Mouse (Mus musculus) G1E (cell line): ENCODE data around the gene Fbrs. TPM values are rescaled to one million over a fixed set of nuclear protein-coding genes. Genes with fewer than 3 reads are reported as not detected.
"Not testable (repeated sequence)": the region's sequence is repeated elsewhere in the genome, so short reads cannot be mapped to it uniquely, and the experiment has no call there.

Source experiments
- ATAC-seq: 2 replicates; pipeline ENCODE4 v1.8.0; 2016; ENCODE audit warnings: mild to moderate bottlenecking; ENCODE audit not compliant: insufficient number of reproducible peaks, poor library complexity, low FRiP score, severe bottlenecking; ENCODE audit errors: extremely low read depth
- DNase-seq: peaks from one replicate; pipeline ENCODE4 v3.0.0; 2012; ENCODE audit warnings: low spot score
- H3K27me3 ChIP-seq: 2 replicates; pipeline ENCODE4 v1.6.1; 2012; ENCODE audit warnings: mild to moderate bottlenecking, low read length, inconsistent platforms; ENCODE audit not compliant: insufficient read depth
- H3K36me3 ChIP-seq: replicated peaks from 2 replicates; pipeline ENCODE3; 2012; ENCODE audit warnings: mild to moderate bottlenecking, inconsistent platforms
- H3K4me1 ChIP-seq: 2 replicates; pipeline ENCODE4 v1.6.1; 2012; ENCODE audit warnings: low read depth, low read length, inconsistent platforms, mixed read lengths; ENCODE audit not compliant: insufficient read depth
- H3K4me3 ChIP-seq: 2 replicates; pipeline ENCODE4 v1.5.1; 2012; ENCODE audit warnings: low read depth, mild to moderate bottlenecking, inconsistent platforms, low read length, moderate library complexity, mixed read lengths
- H3K9me3 ChIP-seq: replicated peaks from 2 replicates; pipeline ENCODE4 v1.6.1; 2012; ENCODE audit warnings: inconsistent platforms
- CTCF ChIP-seq: IDR thresholded peaks from 2 replicates; pipeline ENCODE4 v1.5.1; 2012; ENCODE audit warnings: low read depth, low read length, inconsistent platforms, mixed read lengths
- GATA1 ChIP-seq: IDR thresholded peaks from 2 replicates; pipeline ENCODE4 v1.6.1; 2012; ENCODE audit warnings: borderline replicate concordance, low read length, inconsistent platforms, mixed read lengths
- GATA2 ChIP-seq: IDR thresholded peaks from 2 replicates; pipeline ENCODE4 v1.6.1; 2012; ENCODE audit warnings: low read depth, low read length, inconsistent platforms, borderline replicate concordance
- POLR2AphosphoS5 ChIP-seq: IDR thresholded peaks from 2 replicates; pipeline ENCODE4 v1.6.1; 2012; ENCODE audit warnings: low read depth, low read length, inconsistent platforms; ENCODE audit not compliant: insufficient replicate concordance
- TAL1 ChIP-seq: conservative IDR thresholded peaks from 2 replicates; pipeline ENCODE4 v1.6.1; 2012; ENCODE audit warnings: low read depth, low read length, inconsistent platforms, mixed read lengths
- polyA plus RNA-seq: library from polyadenylated mRNA; stranded (reverse); fragments of >175 nt; gene quantifications from 2 replicates; pipeline ENCODE4 v1.2.3, GENCODE M21; 2012
- total RNA-seq, 2 experiments: library from RNA; stranded (forward) in 1 of 2; stranded (reverse) in 1 of 2; fragments of 200-1000 nt in 1 of 2; fragments of >200 nt in 1 of 2; fragmentation: Nextera tagmentation in 1 of 2; gene quantifications; 2 replicates each; pipeline ENCODE4 v1.2.3; 2014 to 2017

The Fbrs gene
- total and polyA plus RNA-seq, 3 experiments, result 13.5 to 457 (median 289) TPM

DNA sequence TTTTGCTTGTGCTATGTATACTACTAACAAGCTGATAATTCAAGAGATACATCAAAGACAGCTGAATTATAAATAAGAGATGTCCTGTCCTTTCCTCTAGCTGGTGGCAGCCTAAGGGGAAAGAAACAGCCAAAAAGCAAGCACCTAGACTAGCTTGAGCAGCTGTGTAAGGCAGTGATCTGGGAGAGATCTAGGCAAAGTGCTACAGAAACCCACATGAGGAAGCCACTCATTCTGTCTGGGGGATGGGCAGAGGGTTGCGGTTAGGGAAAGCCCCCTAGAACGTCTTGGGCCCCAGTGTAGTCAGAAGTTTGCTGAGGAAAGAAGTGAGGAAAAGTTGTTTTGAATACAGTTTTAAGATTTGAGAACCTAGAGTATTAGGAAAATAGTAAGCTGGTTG is 1.3 kb downstream of the Fbrs start:
- ATAC-seq, result no peak
- peaks cover 79% of the 10 kb centered on the region for H3K36me3 ChIP-seq
- peaks cover 69% of the 10 kb centered on the region for H3K4me1 ChIP-seq
- no peaks in the 10 kb centered on the region for H3K9me3 ChIP-seq
- TF ChIP-seq TAL1, result no peak
- H3K4me3 ChIP-seq, result peak overlapping the region; percentile 94
- H3K27me3 ChIP-seq, result no peaks in the 10 kb centered on the region
- peak; percentile 54 for DNase-seq

DNA sequence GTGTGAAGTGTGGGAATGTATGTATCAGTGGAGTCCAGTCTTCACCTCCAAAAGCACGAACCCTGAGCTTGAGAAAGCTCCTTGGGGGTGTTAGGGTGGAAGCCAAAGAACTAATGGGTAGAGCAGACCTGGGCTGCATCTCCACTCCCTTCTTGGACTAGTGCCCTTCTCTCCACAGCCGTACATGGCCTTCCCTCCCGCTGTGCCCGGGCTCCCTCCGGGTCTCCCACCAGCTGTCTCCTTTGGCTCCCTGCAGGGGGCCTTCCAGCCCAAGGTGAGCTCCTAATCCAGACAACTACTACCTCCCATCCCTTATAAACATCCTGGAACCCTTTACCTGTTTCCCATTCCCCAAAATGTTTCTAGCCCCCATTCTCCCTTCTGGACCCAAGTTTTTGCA is 6.4 kb downstream of the Fbrs start:
- Histone ChIP-seq H3K4me1 (peaks cover 56% of the 10 kb centered on the region), H3K36me3 (peaks cover 98% of the 10 kb centered on the region), H3K9me3 (no peaks in the 10 kb centered on the region), H3K4me3 (no peak overlapping the region), H3K27me3 (no peaks in the 10 kb centered on the region)
- DNase-seq, result no peak
- no peak for TF ChIP-seq TAL1
- no peak for TF ChIP-seq GATA2
- no peak for TF ChIP-seq POLR2AphosphoS5
- TF ChIP-seq GATA1, result no peak
- TF ChIP-seq CTCF, result no peak
- no peak for ATAC-seq

DNA sequence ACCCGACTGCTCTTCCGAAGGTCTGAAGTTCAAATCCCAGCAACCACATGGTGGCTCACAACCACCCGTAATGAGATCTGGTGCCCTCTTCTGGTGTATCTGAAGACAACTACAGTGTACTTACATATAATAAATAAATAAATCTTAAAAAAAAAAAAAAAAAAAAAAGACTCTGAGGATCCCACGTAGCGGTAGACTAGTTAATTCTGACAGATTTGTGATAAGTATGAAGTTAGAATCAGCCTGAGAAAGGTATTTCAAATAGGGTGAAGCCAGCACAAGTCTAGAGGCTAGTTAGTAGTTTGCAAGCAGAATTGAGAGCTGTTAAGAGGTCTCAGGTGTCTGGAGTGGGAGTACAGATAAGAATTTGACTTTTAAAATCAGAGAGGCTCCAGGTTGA is 9.4 kb downstream of the Fbrs start:
- H3K4me3 ChIP-seq, DNase-seq, H3K9me3 ChIP-seq, H3K27me3 ChIP-seq, ATAC-seq: not testable (repeated sequence)
- H3K4me1 ChIP-seq, result peaks cover 36% of the 10 kb centered on the region
- H3K36me3 ChIP-seq, result peaks cover 97% of the 10 kb centered on the region

DNA sequence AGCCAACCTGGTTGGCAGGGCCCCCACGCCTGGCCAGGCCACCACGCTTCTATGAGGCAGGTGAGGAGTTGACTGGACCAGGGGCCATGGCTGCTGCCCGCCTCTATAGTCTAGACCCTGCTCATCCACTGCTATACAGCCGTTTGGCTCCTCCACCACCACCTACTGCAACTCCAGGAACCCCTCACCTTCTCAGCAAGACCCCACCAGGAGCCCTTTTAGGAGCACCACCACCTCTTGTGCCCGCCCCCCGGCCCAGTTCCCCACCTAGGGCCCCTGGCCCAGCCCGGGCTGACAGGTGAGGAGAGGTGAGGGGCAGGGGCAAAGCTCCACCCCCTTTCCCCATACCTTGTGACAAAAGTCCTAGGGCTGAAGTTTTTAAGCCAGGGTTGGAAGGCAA is 11.0 kb downstream of the Fbrs start:
- H3K4me3 ChIP-seq, result no peak overlapping the region
- H3K4me1 ChIP-seq, result peaks cover 31% of the 10 kb centered on the region
- ATAC-seq (no peak), DNase-seq (no peak)
- peaks cover 96% of the 10 kb centered on the region for H3K36me3 ChIP-seq
- TF ChIP-seq POLR2AphosphoS5 (no peak), TAL1 (no peak), GATA2 (no peak), GATA1 (no peak), CTCF (no peak)
- H3K27me3 ChIP-seq, result no peaks in the 10 kb centered on the region
- H3K9me3 ChIP-seq, result no peaks in the 10 kb centered on the region

DNA sequence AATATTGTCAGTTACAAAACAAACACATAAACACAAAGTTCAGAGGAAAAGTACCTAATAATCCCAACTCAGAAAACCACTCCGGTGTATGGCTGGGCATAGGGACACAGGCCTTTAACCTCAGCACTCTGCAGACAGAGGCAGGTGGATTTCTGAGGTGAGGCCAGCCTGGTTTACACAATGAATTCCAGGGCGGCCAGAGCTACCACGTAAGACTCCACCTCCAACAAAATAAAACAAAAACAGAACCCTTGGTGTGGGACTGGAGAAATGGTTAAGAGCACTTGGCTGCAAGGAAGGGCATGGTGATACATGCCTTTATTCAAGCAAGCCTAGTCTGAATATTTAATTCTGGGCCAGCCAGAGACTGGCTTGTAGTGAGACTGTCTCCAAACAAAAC is 12.8 kb downstream of the Fbrs start:
- peaks cover 24% of the 10 kb centered on the region for H3K4me1 ChIP-seq
- ATAC-seq (no peak), DNase-seq (no peak)
- no peaks in the 10 kb centered on the region for H3K27me3 ChIP-seq
- no peaks in the 10 kb centered on the region for H3K9me3 ChIP-seq
- no peak for TF ChIP-seq GATA2
- no peak for TF ChIP-seq TAL1
- no peak for TF ChIP-seq POLR2AphosphoS5
- TF ChIP-seq GATA1, result no peak
- no peak for TF ChIP-seq CTCF
- H3K36me3 ChIP-seq, result peaks cover 82% of the 10 kb centered on the region
- H3K4me3 ChIP-seq, result no peak overlapping the region

DNA sequence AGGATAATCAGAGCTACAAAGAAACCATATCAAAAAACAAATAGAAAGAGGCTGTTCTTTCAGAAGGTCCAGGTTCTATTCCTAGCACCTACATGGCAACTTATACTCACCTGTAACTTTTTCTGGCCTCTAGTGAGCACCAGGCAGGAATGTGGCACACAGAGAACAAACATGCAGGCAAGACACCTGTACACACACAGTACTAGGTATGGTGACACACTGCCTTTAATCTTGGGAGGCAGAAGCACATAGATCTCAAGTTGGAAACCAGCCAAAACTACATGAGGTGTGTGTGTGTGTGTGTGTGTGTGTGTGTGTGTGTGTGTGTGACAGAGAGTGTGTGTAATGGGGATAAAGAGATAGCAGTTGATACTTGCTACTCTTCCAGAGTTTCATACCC is 15.6 kb downstream of the Fbrs start:
- ATAC-seq (no peak), DNase-seq (no peak)
- H3K9me3 ChIP-seq, result no peaks in the 10 kb centered on the region
- H3K4me3 ChIP-seq, result no peak overlapping the region
- peaks cover 63% of the 10 kb centered on the region for H3K36me3 ChIP-seq
- H3K4me1 ChIP-seq, result peaks cover 17% of the 10 kb centered on the region
- no peaks in the 10 kb centered on the region for H3K27me3 ChIP-seq
- TF ChIP-seq POLR2AphosphoS5, result no peak
- TF ChIP-seq GATA1, result no peak
- TF ChIP-seq TAL1, result no peak
- TF ChIP-seq GATA2, result no peak
- TF ChIP-seq CTCF, result no peak

DNA sequence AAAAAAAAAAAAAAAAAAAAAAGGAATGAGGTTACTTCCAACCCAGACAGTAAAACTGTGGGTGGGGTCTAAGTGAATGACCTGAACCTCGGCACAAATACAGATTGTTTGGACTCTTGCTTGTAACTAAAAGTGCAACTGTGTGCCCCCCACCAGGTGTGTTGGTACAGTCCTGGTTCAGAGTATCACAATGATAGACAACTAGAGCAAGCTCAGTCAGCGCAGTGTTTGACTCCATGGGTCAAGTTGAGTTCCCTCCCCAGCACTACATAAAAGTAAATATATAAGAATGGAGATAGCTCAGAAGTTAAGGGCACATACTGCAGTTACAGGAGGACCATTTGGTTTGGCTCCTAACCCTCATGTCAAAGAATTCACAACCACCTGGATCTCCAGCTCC is 18.4 kb downstream of the Fbrs start:
- Histone ChIP-seq H3K27me3 (no peaks in the 10 kb centered on the region), H3K36me3 (peaks cover 42% of the 10 kb centered on the region)

More for the DNA sequence above, 18.4 kb downstream of the Fbrs start:
- H3K9me3 ChIP-seq, result no peaks in the 10 kb centered on the region
- TF ChIP-seq POLR2AphosphoS5 (no peak), TAL1 (no peak), GATA1 (no peak), CTCF (no peak), GATA2 (no peak)
- no peak overlapping the region for H3K4me3 ChIP-seq
- ATAC-seq (no peak), DNase-seq (no peak)
- H3K4me1 ChIP-seq, result peaks cover 6% of the 10 kb centered on the region
